Mouse (Mus musculus) C2C12 (cell line): ENCODE data around the gene Mtm1.

Experiments
- CEBPB ChIP-seq: IDR thresholded peaks from one replicate; pipeline ENCODE4 v1.6.1; 2011; ENCODE audit warnings: low read depth, mild to moderate bottlenecking, control low read depth, moderate library complexity
- CTCF ChIP-seq: IDR thresholded peaks from one replicate; pipeline ENCODE4 v1.5.1; 2011; ENCODE audit not compliant: control insufficient read depth, insufficient read depth, insufficient read length
- FOSL1 ChIP-seq: IDR thresholded peaks from one replicate; pipeline ENCODE4 v1.8.0; 2011; ENCODE audit warnings: mild to moderate bottlenecking, low read length; ENCODE audit not compliant: poor library complexity, insufficient read depth, severe bottlenecking
- MAX ChIP-seq: IDR thresholded peaks from one replicate; pipeline ENCODE4 v1.6.1; 2011; ENCODE audit warnings: mild to moderate bottlenecking, control low read depth
- MYOD1 ChIP-seq: IDR thresholded peaks from one replicate; pipeline ENCODE4 v1.6.1; 2011; ENCODE audit warnings: low read depth; ENCODE audit not compliant: control insufficient read depth, insufficient read length
- MYOG ChIP-seq: IDR thresholded peaks from one replicate; pipeline ENCODE4 v1.6.1; 2011; ENCODE audit not compliant: control insufficient read depth, insufficient read length; ENCODE audit errors: extremely low read depth
- USF1 ChIP-seq: IDR thresholded peaks from one replicate; pipeline ENCODE4 v1.6.1; 2011; ENCODE audit warnings: low read depth, mild to moderate bottlenecking, control low read depth, moderate library complexity

DNA sequence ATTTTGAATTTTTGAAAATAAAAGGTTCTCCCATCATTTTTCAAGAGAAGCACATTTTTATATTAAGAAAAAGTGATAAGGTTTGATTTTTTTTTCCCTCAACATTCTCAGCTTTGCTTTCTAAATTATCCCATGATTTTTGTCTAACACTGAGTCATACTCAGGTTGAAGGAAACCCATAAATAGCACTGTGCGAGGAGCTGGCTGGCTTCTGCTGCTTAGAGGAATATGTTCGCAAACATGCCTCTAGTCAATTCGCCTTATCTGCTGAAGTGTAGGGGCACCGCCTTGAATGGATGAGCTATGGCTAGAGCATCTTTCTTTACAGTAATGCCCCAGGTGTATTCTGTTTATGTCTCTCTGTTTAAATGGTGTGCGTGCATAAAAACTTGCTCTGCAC is 103.8 kb downstream of the Mtm1 start:
- TF ChIP-seq FOSL1 (no peak), CTCF (no peak), USF1 (no peak), MYOG (no peak), CEBPB (no peak), MAX (no peak), MYOD1 (no peak)
